Mouse (Mus musculus): ENCODE results near the gene Tia1. TPM values are rescaled to one million over a fixed set of nuclear protein-coding genes. Genes with fewer than 3 reads are reported as not detected.
A peak's percentile ranks its signal among the peaks of the same experiment; 100 is the strongest.

Tia1 gene
- polyA plus RNA-seq, 1 experiment from 2014 or later, result 184 TPM

- Histone ChIP-seq H3K9me3 (ENCODE audit: control insufficient read depth, low read length) (no peaks in the 10 kb centered on the region), H3K4me3 (ENCODE audit: low read depth, low read length) (no peak overlapping the region), H3K4me1 (replicated peaks; ENCODE audit: control insufficient read depth, insufficient read depth, low read length) (peaks cover 45% of the 10 kb centered on the region), H3K36me3 (ENCODE audit: control insufficient read depth, insufficient read depth, low read length) (no peaks in the 10 kb centered on the region), H3K9ac (ENCODE audit: low read length) (no peak overlapping the region), H3K27ac (ENCODE audit: low read depth) (no peak overlapping the region; the same call in 1 of the 2 replicates), H3K4me2 (ENCODE audit: low read length) (no peak overlapping the region), H3K27me3 (replicated peaks; ENCODE audit: control insufficient read depth, insufficient read depth, low read length) (no peaks in the 10 kb centered on the region)
- 67% methylated on average over 9 of the region's 9 CpGs for WGBS
- no peak for DNase-seq (ENCODE audit: low spot score)
- no peak for ATAC-seq (replicated peaks; ENCODE audit: low FRiP score, low TSS enrichment, low read depth)
These were observed 71.6 kb downstream of the Tia1 start for GRCm38 (mm10) chr6:86475462-86476167.

- DNase-seq (ENCODE audit: low spot score) (no peak), ATAC-seq (replicated peaks; ENCODE audit: low FRiP score, low TSS enrichment, low read depth) (no peak)
- no peak overlapping the region for H3K9ac ChIP-seq (ENCODE audit: low read length)
- WGBS, result 64% methylated on average over 5 of the region's 5 CpGs
- H3K4me3 ChIP-seq (ENCODE audit: low read depth, low read length), result no peak overlapping the region
- H3K4me1 ChIP-seq (replicated peaks; ENCODE audit: control insufficient read depth, insufficient read depth, low read length), result peaks cover 45% of the 10 kb centered on the region
- H3K27ac ChIP-seq (ENCODE audit: low read depth), result 0 out of 2 replicates have a peak overlapping the region, but pooled peaks have one; percentile 22
- no peak overlapping the region for H3K4me2 ChIP-seq (ENCODE audit: low read length)
- H3K9me3 ChIP-seq (ENCODE audit: control insufficient read depth, low read length), result no peaks in the 10 kb centered on the region
- no peaks in the 10 kb centered on the region for H3K36me3 ChIP-seq (ENCODE audit: control insufficient read depth, insufficient read depth, low read length)
- H3K27me3 ChIP-seq (replicated peaks; ENCODE audit: control insufficient read depth, insufficient read depth, low read length), result no peaks in the 10 kb centered on the region
These were observed 72.9 kb downstream of the Tia1 start for GRCm38 (mm10) chr6:86476931-86477330.

- H3K4me3 ChIP-seq (ENCODE audit: low read depth, low read length), result no peak overlapping the region
- peaks cover 36% of the 10 kb centered on the region for H3K4me1 ChIP-seq (replicated peaks; ENCODE audit: control insufficient read depth, insufficient read depth, low read length)
- no peaks in the 10 kb centered on the region for H3K27me3 ChIP-seq (replicated peaks; ENCODE audit: control insufficient read depth, insufficient read depth, low read length)
- no peaks in the 10 kb centered on the region for H3K36me3 ChIP-seq (ENCODE audit: control insufficient read depth, insufficient read depth, low read length)
- ATAC-seq (replicated peaks; ENCODE audit: low FRiP score, low TSS enrichment, low read depth) (no peak), DNase-seq (ENCODE audit: low spot score) (no peak)
- H3K27ac ChIP-seq (ENCODE audit: low read depth), result peak overlapping the region; percentile 88
- H3K4me2 ChIP-seq (ENCODE audit: low read length), result no peak overlapping the region
- whole genome bisulfite sequencing, result 63% methylated on average over 3 of the region's 3 CpGs
- H3K9ac ChIP-seq (ENCODE audit: low read length), result no peak overlapping the region
- no peaks in the 10 kb centered on the region for H3K9me3 ChIP-seq (ENCODE audit: control insufficient read depth, low read length)
These were observed 75.3 kb downstream of the Tia1 start for GRCm38 (mm10) chr6:86479311-86479710.

GRCm38 (mm10) chr6:86479816-86480188 lies 75.8 kb downstream of the Tia1 start:
- ATAC-seq (replicated peaks; ENCODE audit: low FRiP score, low TSS enrichment, low read depth), result no peak
- H3K4me1 ChIP-seq (replicated peaks; ENCODE audit: control insufficient read depth, insufficient read depth, low read length), result peaks cover 36% of the 10 kb centered on the region
- no peaks in the 10 kb centered on the region for H3K36me3 ChIP-seq (ENCODE audit: control insufficient read depth, insufficient read depth, low read length)
- peak overlapping the region; percentile 88 for H3K27ac ChIP-seq (ENCODE audit: low read depth)
- no peaks in the 10 kb centered on the region for H3K27me3 ChIP-seq (replicated peaks; ENCODE audit: control insufficient read depth, insufficient read depth, low read length)
- H3K4me2 ChIP-seq (ENCODE audit: low read length), result peak overlapping the region; percentile 46
- no peak overlapping the region for H3K9ac ChIP-seq (ENCODE audit: low read length)
- no peak for DNase-seq (ENCODE audit: low spot score)
- H3K9me3 ChIP-seq (ENCODE audit: control insufficient read depth, low read length), result no peaks in the 10 kb centered on the region
- H3K4me3 ChIP-seq (ENCODE audit: low read depth, low read length), result no peak overlapping the region

- H3K4me2 ChIP-seq (ENCODE audit: low read length), result peak overlapping the region; percentile 46
- no peak for DNase-seq (ENCODE audit: low spot score)
- H3K27me3 ChIP-seq (replicated peaks; ENCODE audit: control insufficient read depth, insufficient read depth, low read length), result no peaks in the 10 kb centered on the region
- H3K4me1 ChIP-seq (replicated peaks; ENCODE audit: control insufficient read depth, insufficient read depth, low read length), result peaks cover 36% of the 10 kb centered on the region
- no peak for ATAC-seq (replicated peaks; ENCODE audit: low FRiP score, low TSS enrichment, low read depth)
- 26% methylated on average over 9 of the region's 9 CpGs for WGBS
- peak overlapping the region; percentile 16; the same call in 1 of the 2 replicates for H3K4me3 ChIP-seq (ENCODE audit: low read depth, low read length)
- peak overlapping the region; percentile 88 for H3K27ac ChIP-seq (ENCODE audit: low read depth)
- H3K36me3 ChIP-seq (ENCODE audit: control insufficient read depth, insufficient read depth, low read length), result no peaks in the 10 kb centered on the region
- H3K9ac ChIP-seq (ENCODE audit: low read length), result peak overlapping the region; percentile 36
- no peaks in the 10 kb centered on the region for H3K9me3 ChIP-seq (ENCODE audit: control insufficient read depth, low read length)
These were observed 76.3 kb downstream of the Tia1 start for GRCm38 (mm10) chr6:86480189-86480831.

- ATAC-seq (replicated peaks; ENCODE audit: low FRiP score, low TSS enrichment, low read depth), result no peak; the same call in 1 of the 2 replicates
- no peak overlapping the region for H3K27ac ChIP-seq (ENCODE audit: low read depth)
- 77% methylated on average over 5 of the region's 5 CpGs for WGBS
These were observed 77.9 kb downstream of the Tia1 start for GRCm38 (mm10) chr6:86481871-86482270.

More at GRCm38 (mm10) chr6:86481871-86482270, 77.9 kb downstream of the Tia1 start:
- no peaks in the 10 kb centered on the region for H3K36me3 ChIP-seq (ENCODE audit: control insufficient read depth, insufficient read depth, low read length)
- no peak overlapping the region for H3K4me2 ChIP-seq (ENCODE audit: low read length)
- H3K4me1 ChIP-seq (replicated peaks; ENCODE audit: control insufficient read depth, insufficient read depth, low read length), result peaks cover 36% of the 10 kb centered on the region
- H3K9me3 ChIP-seq (ENCODE audit: control insufficient read depth, low read length), result no peaks in the 10 kb centered on the region
- H3K9ac ChIP-seq (ENCODE audit: low read length), result no peak overlapping the region
- H3K4me3 ChIP-seq (ENCODE audit: low read depth, low read length), result no peak overlapping the region
- DNase-seq (ENCODE audit: low spot score), result no peak
- no peaks in the 10 kb centered on the region for H3K27me3 ChIP-seq (replicated peaks; ENCODE audit: control insufficient read depth, insufficient read depth, low read length)

Other genes starting within 250 kb of the Tia1 start
- gene Tgfa, start 209.0 kb upstream of the Tia1 start, polyA plus RNA-seq (2014; fragmentation: Nextera tagmentation; extraction: Ambion mirVana), result 6.8 and 7.3 TPM in 2 replicates
- 162 and 167 TPM in 2 replicates for gene Fam136a, start 38.6 kb upstream of the Tia1 start, polyA plus RNA-seq (2014; fragmentation: Nextera tagmentation; extraction: Ambion mirVana)
- 787 and 872 TPM in 2 replicates for gene Snrpg, start 32.9 kb upstream of the Tia1 start, polyA plus RNA-seq (2014; fragmentation: Nextera tagmentation; extraction: Ambion mirVana)
- gene Pcyox1, start 7.1 kb upstream of the Tia1 start, polyA plus RNA-seq (2014; fragmentation: Nextera tagmentation; extraction: Ambion mirVana), result 81.6 and 87.9 TPM in 2 replicates
- not detected in 2 replicates for gene Gm44790, start 22.4 kb downstream of the Tia1 start, polyA plus RNA-seq (2014; fragmentation: Nextera tagmentation; extraction: Ambion mirVana)
- gene C87436, start 34.2 kb downstream of the Tia1 start, polyA plus RNA-seq (2014; fragmentation: Nextera tagmentation; extraction: Ambion mirVana), result 21.4 and 26.5 TPM in 2 replicates
- 261 and 405 TPM in 2 replicates for gene Pcbp1, start 122.1 kb downstream of the Tia1 start, polyA plus RNA-seq (2014; fragmentation: Nextera tagmentation; extraction: Ambion mirVana)
- gene Asprv1, start 223.9 kb downstream of the Tia1 start, polyA plus RNA-seq (2014; fragmentation: Nextera tagmentation; extraction: Ambion mirVana), result 0.26 and 0.69 TPM in 2 replicates

All from intestine, embryonic 14.5 days (tissue).